Mouse (Mus musculus) layer of hippocampus, postnatal 36 days (tissue): Measurements from ENCODE around the gene Speer4c. TPM values are rescaled to one million over a fixed set of nuclear protein-coding genes. Genes with fewer than 3 reads are reported as not detected.
"Not testable (repeated sequence)": the region's sequence is repeated elsewhere in the genome, so short reads cannot be mapped to it uniquely, and the experiment has no call there.

ENCODE experiments used
- DNase-seq, 2 experiments: peaks; one replicate each; pipeline ENCODE4 v3.0.0; 2022
- total RNA-seq, 2 experiments: library from RNA; stranded (reverse); gene quantifications; 2 replicates each; pipeline ENCODE4 v1.2.3; 2021

The Speer4c gene
- total RNA-seq, result not detected

DNA sequence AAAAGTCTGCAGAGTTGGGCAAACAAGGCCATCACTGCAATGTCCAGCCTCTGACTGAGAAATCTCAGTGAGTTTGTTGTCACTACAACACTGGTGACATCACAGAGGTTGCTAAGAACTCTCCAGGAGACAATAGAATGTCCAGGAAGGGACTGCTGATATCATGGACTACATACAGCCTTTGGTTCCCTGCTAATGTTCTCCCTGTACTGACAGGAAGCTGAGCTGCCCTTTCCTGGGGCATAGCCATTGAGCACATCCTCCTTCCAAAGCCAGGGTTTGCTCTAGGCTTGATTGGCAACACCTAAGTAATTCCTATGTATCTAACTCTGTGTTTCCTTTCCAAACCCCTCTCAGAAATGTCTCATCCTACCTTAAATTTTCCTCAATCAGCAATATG lies at the start of gene Speer4c:
Gene Speer4c (minus strand): TSS at position 101 of the 400 bp plus-strand sequence.
- DNase-seq, result not testable (repeated sequence)

DNA sequence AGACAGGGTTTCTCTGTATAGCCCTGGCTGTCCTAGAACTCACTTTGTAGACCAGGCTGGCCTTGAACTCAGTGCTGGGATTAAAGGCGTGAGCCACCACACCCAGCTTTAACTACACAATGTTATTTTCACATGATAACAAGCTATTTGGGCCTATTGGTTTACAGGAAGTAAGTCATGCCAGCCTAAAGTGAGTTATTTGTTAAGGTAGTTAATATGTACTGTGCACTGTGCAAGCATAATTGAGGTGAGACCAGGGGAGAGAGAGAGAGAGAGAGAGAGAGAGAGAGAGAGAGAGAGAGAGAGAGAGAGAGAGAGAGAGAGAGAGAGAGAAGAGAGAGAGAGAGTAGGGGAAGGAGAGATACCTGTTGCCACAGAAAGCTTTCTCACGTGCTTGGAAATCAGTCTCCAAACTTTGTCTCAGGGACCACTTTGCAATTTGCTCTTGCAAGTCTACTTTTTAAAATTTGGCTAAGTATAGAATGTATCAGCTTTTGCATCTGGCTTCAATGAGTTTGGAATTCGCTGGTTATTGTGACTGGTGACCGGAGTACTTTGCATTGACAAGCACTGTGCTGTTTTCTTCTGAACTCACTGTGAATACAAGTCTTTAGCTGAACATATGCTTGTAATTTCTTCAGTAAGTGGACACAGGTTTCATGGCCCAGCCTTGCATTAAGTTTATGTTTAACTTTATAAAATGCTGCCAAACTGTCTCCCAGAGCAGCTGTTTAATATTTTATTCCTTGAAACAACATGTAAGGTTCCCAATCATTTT lies 33.6 kb upstream of the Speer4c start:
- no peak for DNase-seq

DNA sequence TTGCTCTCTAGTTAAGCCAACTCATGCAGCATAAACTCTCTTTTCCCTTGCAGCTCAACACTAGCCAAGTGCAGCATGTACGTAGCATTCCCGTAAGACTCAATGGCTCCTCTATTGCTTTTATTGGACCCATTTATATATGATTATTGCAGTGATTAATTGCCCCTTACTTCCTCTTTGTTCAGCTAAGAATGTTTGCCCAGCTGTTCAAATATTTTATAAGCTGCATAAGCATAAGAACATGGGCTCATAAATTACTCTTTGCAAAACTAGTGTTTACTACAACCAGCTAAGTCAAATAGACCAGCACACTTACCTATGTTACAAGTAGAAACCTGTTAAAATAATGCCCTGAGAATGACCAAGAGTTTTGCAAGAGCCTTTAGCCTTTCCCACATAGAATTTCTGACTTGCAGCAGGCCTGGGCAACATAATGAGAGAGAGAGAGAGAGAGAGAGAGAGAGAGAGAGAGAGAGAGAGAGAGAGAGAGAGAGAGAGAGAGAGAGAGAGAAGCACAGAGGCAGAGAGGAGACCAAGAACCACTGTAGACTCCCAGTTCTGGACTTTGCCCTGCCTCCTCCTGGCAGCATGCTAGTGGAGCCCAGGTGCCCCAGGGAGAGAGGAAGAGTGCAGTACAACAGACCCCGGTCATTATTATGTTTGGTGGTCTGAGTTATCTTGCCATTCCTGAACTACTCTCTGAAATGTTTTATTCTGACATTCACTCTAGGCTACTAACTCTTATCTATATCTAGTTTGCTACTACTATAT lies 20.2 kb upstream of the Speer4c start:
- DNase-seq, result no peak

DNA sequence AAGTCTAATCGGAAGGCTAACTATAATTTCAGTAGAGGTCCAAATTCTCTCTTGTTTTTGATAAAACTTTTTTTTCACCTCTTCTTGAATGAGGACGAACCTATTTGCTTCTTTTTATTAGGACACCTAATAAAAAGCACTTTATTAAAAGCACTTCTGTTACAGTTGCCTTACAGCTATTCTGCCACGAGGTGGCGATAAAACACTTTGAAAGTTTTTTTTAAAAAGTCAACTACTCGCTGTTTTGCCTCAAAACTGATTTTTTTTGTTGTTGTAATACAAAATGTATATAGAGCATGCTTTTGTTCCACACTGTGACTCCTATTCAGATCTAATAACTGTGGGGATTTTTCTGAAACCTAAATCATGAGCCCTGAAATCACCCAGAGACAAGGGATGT lies 11.2 kb downstream of the Speer4c start:
- DNase-seq, result peak in 1 of 2 experiments; percentile 15

DNA sequence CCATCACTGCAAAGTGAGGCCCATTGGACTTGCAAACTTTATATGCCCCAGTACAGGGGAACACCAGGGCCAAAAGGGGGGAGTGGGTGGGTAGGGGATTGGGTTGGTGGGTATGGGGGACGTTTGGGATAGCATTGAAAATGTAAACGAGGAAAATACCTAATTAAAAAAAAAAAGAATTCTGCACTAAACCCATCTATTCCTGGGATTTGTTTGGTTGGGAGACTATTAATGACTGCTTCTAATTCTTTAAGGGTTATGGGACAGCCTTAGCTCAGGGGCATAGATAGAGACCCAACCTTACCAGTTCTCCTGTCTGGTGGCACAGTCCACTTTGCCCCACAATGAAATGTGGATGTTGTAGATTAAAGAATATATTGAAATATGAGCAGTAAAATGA lies 16.4 kb downstream of the Speer4c start:
- not testable (repeated sequence) for DNase-seq

DNA sequence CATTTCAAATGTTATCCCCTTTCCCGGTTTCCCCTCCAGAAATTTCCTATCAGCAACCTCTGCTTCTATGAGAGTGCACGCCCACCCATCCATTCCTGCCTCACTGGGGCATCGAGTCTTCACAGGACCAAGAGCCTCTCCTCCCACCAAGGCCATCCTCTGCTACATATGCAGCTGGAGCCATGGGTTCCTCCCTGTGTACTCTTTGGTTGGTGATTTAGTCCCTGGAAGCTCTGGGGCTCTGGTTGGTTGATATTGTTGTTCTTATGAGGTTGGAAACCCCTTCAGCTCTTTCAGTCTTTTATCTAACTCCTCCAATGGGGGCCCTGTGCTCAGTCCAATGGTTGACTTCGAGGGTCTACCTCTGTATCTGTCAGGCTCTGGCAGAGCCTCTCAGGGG lies 22.2 kb downstream of the Speer4c start:
- DNase-seq, result not testable (repeated sequence)

DNA sequence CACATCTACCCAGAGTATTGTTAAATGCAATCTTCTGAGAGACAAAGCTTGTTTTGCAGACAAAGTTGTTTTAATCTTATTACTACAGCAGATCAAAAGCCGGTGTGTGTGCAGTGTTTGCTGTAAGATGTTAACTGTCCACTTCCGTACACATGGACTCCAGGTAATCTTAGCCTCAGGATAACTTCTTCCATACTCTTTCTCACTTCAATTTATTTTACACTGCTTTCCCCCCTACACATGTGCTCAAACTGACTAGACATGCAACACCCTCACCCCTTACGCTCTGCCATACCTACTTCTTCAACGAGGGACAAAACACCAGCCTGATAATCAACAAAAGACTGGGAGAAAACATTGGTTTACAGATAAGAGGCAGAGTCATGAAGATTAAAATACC lies 23.2 kb downstream of the Speer4c start:
- DNase-seq, result not testable (repeated sequence)

DNA sequence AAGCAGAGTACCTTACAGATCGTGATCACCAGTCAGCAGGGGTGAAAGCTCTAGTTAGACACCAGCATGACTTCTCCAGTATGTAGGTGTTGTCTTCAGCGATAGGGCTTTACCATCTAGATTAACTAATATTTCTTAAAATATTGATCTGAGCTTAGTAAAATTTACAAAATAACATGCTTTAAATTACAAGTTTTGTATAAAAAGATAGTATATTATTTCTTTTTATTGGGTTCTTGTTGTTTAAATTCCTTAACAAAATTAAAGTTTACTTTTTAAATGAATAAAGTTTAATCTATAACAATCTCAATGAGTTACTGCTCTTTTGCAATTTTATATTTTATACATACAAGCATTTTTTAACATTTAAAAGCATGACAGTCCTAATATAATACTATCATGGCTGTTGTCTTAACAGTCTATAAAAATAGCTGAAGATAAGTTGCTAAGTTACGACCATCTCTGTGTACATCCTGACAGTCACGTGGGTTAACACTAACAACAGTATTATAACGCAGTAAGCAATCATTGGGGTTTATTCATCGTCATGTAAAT lies 24.3 kb downstream of the Speer4c start:
- DNase-seq, result not testable (repeated sequence)

DNA sequence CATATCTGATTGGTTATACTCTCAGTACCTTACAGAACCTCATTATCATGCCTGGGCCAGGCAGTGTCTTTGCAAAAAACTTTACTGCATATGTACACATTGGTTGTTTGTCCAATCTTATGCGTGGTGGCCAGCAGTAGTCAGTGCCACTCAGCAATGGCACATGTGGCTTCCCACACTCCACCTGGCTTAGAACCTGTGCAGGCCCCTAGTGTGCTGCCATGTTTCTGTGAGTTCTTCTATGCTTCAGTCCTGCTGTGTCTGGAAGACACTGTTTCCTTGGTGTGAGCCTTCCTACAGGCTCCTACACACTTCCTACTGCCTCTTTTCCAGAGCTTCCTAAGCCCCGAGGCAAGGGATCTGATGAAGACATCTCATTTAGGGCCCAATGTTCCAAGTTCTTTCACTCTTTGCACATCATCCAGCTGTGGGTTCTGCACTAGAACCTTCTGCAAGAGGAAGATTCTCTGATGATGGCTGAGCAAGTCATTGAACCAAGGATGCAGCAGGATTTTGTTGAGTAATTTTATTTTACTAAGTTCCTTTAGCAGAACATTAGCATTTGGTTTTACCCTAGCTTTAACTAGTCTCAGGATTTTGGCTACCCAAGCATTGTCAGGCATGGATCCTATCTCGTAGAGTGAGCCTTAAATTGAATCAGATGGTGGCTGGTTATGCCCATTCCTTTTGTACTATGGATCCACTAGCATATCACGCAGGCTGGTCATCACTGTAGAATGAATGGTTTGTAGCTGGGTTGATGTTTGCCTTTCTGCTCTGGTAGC lies 25.0 kb downstream of the Speer4c start:
- DNase-seq, result not testable (repeated sequence)

DNA sequence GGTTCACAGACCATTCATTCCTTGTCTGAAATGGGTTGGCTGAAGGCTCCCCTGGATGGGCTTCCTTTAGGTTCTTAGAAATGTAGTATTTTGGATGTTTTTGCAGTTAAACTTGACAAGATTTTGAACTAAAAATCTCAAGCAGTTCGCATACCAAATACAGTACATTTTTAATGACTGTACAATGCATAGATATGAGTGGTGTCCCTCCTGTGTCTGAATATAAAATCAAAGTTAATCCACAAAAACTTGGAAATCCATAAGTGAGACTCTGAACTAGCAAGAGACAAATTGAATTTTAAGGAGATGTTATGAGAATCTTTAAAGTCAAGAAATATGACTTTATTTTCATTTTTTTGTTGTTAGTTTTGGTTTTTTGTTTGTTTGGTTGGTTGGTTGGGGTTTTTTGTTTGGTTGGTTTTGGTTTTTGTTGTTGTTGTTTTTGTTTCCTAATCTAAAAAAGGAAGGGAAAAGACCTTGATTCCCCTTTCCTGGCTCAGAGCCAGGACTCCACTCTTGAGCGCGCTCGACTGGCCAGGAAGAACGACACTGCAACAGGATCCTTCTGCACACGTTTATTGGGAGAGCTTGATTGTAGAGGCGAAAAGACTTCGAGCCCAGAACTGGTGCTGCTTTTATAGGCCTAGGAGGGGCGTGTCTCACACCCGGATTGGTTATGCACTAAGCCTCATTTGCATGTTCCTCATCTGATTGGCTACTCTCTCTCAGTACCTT lies 32.6 kb downstream of the Speer4c start:
- DNase-seq, result not testable (repeated sequence)

DNA sequence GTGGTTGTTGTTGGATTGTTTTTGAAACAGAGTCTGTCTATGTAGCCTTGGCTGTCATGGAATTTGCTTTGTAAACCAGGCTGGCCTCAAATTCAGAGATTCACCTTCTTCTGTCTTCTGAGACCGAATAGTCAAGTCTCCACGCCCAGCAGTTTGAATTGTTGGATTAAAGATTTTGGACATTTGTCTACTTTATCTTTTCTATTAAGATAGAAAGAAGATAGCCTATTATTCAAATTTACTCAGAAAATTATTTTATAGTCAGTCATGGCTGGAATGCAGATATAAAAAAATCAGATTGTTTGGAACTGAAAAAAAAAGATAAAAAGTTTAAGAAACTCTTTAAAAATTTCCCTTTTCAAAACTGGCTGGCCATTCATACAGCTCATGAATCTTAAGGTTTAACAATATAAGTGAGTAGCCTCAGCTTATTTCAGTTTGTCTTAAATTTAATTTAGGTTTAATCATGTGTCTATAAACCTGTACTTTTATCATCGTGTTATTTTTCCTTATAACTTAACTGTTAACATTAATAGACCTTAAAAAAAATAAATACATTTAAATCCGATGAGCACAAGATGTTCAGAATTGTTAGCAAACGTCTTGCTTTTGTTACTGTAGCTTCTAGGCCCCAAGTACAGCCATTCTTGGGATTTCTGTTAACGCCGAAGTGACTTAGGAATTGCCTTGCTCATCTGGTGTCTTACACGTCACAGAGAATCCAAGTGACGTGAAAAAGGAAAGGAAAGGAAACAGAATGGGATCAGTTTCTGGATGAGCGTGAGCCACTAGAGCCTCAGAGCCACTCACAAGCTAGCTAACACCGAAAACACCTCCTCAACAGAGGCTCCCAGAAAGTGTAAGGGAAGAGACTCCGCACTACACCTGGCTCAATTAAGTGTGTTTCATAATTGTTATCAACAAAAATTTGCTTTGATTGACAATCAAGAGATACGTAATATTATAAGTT lies 33.8 kb downstream of the Speer4c start:
- not testable (repeated sequence) for DNase-seq

DNA sequence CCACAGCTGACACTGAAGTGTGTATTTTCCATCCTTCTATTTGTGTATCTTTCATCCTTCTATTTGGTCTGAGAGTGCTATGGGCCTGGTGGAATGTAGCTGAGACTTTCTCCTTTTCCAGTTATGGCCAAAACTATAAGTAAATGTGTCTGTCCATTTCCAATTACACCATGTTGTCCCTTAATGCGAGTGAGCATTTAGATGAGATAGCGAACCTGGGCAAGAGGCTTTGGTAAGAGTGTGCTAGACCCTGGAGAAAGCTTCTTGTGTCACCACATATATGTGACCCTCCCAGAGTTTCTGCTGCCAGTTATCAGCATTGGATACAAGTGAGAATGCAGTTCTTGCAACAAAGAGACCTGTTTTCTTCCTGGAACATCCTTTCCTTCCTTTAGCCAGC lies 35.2 kb downstream of the Speer4c start:
- not testable (repeated sequence) for DNase-seq

DNA sequence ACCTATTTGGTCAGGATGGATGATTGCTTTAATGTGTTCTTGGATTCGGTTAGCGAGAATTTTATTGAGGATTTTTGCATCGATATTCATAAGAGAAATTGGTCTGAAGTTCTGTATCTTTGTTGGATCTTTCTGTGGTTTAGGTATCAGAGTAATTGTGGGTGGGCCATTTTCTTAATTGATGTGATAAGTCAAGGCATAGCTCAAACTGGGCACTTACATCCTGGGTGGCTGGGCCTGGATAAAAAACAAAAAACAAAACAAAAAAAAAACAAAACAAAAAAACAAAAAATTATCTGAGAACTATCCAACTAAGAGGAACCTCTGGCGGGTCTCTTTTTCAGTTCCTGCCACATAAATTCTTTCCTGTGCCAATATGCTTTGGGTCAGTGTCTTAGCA lies 36.3 kb downstream of the Speer4c start:
- not testable (repeated sequence) for DNase-seq

DNA sequence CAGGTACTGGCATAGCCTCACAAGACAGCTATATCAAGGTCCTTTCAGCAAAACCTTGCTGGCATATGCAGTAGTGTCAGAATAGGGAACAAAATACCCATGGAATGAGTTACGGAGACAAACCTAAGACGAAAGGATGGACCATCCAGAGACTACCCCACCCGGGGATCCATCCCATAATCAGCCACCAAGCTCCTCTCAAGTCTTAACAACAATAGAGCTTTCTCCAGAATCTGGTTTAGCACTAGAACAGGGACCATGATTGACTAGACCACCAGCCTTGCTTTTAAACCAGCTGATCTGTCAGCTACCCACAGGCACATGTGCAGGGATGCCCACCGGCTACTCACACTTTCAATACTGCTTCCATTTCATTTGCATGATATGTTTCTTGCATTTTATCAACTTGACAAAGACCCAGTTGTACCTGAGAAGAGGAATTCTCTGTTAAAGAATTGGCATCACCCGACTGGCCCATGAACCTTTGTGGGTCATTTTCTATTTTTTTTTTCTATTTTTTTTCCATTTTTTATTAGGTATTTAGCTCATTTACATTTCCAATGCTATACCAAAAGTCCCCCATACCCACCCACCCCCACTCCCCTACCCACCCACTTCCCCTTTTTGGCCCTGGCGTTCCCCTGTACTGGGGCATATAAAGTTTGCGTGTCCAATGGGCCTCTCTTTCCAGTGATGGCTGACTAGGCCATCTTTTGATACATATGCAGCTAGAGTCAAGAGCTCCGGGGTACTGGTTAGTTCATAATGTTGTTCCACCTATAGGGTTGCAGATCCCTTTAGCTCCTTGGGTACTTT lies 39.4 kb downstream of the Speer4c start:
- not testable (repeated sequence) for DNase-seq

DNA sequence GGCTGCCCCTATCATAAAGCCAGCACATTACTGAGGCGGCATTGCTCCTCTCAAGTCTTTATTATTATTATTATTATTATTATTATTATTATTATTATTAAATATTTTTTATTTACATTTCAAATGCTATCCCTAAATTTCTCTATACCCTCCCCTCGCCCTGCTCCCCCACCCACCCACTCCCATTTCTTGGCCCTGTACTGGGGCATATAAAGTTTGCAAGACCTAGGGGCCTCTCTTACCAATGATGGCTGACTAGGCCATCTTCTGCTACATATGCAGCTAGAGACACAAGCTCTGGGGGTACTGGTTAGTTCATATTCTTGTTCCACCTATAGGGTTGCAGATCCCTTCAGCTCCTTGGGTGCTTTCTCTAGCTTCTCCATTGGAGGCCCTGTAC lies 40.1 kb downstream of the Speer4c start:
- not testable (repeated sequence) for DNase-seq

DNA sequence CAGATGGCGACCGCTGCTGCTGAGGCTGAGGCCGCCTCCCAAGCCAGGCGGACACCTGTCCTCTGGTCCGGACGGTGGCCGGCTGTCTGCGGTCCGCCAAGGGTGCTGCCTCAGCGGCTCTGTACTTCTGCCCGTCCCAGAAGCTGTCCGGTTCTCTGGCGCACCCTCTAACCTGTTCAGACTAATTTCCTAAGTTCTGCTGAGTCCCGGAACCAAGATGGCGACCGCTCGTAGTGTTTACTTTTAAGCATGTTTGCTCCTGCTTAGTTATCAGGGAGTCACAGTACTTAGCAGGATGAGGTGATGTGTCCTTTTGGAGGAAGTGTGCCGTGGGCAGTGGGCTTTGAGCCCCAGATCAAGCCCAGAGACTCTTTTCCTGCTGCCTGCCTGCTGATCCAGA lies 43.3 kb downstream of the Speer4c start:
- DNase-seq, result not testable (repeated sequence)

DNA sequence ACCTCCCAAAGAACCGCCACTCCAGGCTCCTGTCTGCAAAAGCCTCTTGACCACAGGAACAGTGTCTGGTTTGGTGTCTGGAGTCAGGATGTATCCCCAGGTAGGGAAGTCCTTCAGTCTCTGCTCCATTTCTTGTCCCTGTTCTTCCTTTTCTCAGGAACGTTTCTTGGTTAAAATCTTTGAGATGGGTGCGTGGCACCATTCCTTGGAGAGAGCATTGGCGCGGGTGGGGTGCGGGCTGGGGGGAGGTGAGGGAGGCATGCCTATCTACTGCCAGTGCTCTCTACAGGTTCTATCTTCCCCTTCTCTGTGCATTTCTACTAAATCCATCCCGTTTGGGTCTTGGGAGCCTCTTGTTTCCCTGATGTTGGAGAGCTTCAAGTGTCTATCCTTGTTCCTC lies 50.2 kb downstream of the Speer4c start:
- not testable (repeated sequence) for DNase-seq
